Mouse (Mus musculus): ENCODE data around the gene Dhx34. TPM values are rescaled to one million over a fixed set of nuclear protein-coding genes. Genes with fewer than 3 reads are reported as not detected.
"Not testable (repeated sequence)": the region's sequence is repeated elsewhere in the genome, so short reads cannot be mapped to it uniquely, and the experiment has no call there.

The Dhx34 gene
- 15.6 and 16.8 TPM in 2 replicates for polyA plus RNA-seq (2015; fragmentation: Nextera tagmentation; extraction: Ambion mirVana)

DNA sequence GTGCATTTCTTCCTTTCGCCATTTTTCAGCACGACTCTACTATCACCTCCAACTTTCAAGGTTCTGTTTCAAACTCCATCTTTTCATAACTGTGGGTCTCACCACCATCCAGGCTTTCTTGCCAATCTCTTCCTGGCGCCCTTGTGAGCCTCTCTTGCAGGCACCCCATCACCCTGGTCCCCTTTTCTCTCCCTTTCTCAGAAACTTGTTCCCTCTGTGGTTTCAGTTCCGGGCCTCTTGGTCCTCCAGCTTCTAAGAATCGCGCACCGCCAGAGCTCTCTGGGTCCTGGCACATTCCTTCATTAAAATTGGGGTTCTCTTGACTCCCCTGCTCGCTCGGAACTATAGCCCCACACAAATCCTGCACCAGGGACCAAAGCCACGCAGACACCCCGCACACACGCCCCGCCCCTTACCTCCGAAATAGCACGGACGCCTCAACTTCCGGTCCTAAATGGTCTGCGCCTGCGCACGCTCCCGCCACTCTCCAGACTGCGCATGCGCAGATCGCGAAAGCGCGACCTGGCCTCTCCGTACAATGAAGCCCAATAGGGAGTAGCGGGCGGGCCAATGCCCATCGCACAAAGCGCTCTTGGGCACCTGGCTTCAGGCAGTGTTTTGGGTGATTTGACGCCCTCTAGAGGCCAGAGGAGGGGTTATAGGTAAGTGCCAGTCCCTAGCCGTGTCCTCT, at the start of gene Dhx34:
Gene Dhx34, minus strand, starts transcription at position 456 of the 691 bp plus-strand sequence.
- Histone ChIP-seq H3K27me3 (no peaks in the 10 kb centered on the region), H3K27ac (peak within 1 kb of the TSS; percentile 61), H3K4me3 (replicated peaks) (peak within 1 kb of the TSS; percentile 65), H3K36me3 (peaks cover 22% of the 10 kb centered on the region), H3K9ac (replicated peaks) (peak within 1 kb of the TSS; percentile 78), H3K4me1 (replicated peaks) (peaks cover 16% of the 10 kb centered on the region), H3K4me2 (replicated peaks) (peak within 1 kb of the TSS; percentile 69), H3K9me3 (no peaks in the 10 kb centered on the region)
- ATAC-seq, result peak; percentile 96
- 1% methylated on average over 34 of the region's 34 CpGs for WGBS

DNA sequence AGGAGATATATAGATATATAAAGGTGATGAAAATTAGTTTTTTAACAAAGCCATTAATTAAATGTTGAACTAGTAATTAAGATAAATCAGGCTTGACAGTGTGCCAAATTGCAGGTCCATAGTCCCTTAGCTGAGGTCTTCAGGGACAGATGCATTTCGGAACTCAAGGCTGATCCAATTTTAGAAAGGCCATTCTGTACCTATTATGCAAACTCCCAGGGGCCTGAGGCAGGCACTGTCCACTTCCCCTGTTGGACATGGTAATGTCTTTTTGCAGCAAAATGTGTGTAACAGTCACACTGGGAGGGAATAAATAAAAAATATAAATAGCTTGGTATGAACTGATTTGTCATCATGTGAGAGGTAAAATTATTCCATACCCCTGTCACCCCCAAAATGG, 49.3 kb upstream of the Dhx34 start:
- H3K27ac ChIP-seq, result no peak overlapping the region
- H3K4me3 ChIP-seq (replicated peaks), result no peak overlapping the region
- H3K27me3 ChIP-seq, result peaks cover 9% of the 10 kb centered on the region; the same call in 1 of the 2 replicates
- H3K9me3 ChIP-seq, result no peaks in the 10 kb centered on the region
- peak overlapping the region; percentile 93 for H3K4me2 ChIP-seq (replicated peaks)
- H3K9ac ChIP-seq (replicated peaks), result no peak overlapping the region
- peaks cover 12% of the 10 kb centered on the region for H3K36me3 ChIP-seq
- WGBS, result 51% methylated on average over 1 of the region's 1 CpGs
- H3K4me1 ChIP-seq (replicated peaks), result peaks cover 29% of the 10 kb centered on the region
- no peak for ATAC-seq

DNA sequence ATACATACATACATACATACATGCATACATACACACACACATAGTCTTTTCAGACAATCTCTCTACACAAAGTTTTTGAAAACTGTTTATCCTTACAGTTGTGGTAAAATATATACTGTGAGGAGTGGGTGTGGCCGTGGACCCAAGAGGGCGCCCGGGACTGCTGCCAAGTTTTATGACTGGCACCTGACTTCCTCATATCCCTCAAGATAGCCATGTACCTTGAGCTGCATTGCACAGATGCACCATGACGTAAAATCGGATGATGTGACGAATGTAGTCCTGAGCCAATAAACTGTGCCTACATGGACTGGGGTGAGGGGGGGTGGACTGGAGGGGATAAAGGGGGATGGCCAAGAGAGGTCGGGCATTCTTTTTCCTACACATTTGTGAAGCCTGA, 44.8 kb upstream of the Dhx34 start:
- H3K4me2 ChIP-seq (replicated peaks); H3K9me3 ChIP-seq; H3K27me3 ChIP-seq; H3K27ac ChIP-seq; H3K9ac ChIP-seq (replicated peaks); H3K36me3 ChIP-seq; H3K4me1 ChIP-seq (replicated peaks); ATAC-seq; H3K4me3 ChIP-seq (replicated peaks): not testable (repeated sequence)
- WGBS, result 89% methylated on average over 7 of the region's 7 CpGs

DNA sequence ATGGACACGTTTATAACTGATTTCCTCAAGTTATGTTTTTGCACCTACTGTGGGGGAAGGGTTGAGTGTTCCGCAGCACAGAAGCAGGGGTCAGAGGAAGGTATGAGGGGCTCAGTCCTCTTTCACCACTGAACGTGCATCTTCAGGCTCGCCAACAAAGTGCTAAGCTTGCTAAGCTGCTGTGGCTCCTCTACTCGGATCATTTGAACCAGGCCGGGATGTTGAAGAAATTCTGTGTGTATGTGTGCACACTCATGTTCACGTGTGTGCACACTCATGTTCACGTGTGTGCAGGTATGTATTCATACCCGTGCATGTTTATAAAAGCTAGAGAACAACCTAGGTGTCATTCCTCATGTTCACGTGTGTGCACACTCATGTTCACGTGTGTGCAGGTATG, 44.0 kb upstream of the Dhx34 start:
- WGBS, result 92% methylated on average over 11 of the region's 11 CpGs
- H3K9me3 ChIP-seq, result no peaks in the 10 kb centered on the region; the same call in 1 of the 2 replicates
- H3K9ac ChIP-seq (replicated peaks), result no peak overlapping the region
- no peaks in the 10 kb centered on the region for H3K36me3 ChIP-seq
- H3K27me3 ChIP-seq, result peaks cover 6% of the 10 kb centered on the region; the same call in 1 of the 2 replicates
- H3K27ac ChIP-seq, result no peak overlapping the region
- 0 out of 2 replicates have a peak, but pooled peaks cover 3% of the 10 kb centered on the region for H3K4me1 ChIP-seq (replicated peaks)
- no peak overlapping the region for H3K4me2 ChIP-seq (replicated peaks)
- ATAC-seq, result no peak
- H3K4me3 ChIP-seq (replicated peaks), result no peak overlapping the region

DNA sequence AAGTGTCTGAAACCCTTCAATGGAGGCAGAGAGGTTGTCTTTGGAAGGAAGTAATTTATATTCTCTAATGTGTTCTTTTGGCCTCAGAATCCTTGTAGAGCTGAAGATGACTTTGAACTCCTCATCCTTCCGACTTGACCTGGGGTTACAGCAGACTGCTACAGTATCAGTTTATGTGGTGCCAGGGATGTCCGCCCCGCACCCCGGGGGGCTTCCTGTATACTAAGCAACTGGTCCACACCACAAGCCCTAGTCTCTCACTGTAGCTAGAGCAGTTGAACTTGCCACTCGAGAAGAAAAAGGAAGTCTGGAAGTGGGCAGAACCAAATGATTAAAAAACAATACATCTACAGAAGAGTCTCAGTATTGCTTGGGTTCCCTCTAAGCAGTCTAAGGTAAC, 42.0 kb upstream of the Dhx34 start:
- H3K4me3 ChIP-seq (replicated peaks), result no peak overlapping the region
- no peak overlapping the region for H3K4me2 ChIP-seq (replicated peaks)
- H3K27ac ChIP-seq, result no peak overlapping the region
- H3K27me3 ChIP-seq, result no peaks in the 10 kb centered on the region
- ATAC-seq, result no peak
- H3K4me1 ChIP-seq (replicated peaks), result no peaks in the 10 kb centered on the region
- H3K9ac ChIP-seq (replicated peaks), result no peak overlapping the region
- no peaks in the 10 kb centered on the region; the same call in 1 of the 2 replicates for H3K9me3 ChIP-seq
- WGBS, result 87% methylated on average over 5 of the region's 5 CpGs
- H3K36me3 ChIP-seq, result no peaks in the 10 kb centered on the region

DNA sequence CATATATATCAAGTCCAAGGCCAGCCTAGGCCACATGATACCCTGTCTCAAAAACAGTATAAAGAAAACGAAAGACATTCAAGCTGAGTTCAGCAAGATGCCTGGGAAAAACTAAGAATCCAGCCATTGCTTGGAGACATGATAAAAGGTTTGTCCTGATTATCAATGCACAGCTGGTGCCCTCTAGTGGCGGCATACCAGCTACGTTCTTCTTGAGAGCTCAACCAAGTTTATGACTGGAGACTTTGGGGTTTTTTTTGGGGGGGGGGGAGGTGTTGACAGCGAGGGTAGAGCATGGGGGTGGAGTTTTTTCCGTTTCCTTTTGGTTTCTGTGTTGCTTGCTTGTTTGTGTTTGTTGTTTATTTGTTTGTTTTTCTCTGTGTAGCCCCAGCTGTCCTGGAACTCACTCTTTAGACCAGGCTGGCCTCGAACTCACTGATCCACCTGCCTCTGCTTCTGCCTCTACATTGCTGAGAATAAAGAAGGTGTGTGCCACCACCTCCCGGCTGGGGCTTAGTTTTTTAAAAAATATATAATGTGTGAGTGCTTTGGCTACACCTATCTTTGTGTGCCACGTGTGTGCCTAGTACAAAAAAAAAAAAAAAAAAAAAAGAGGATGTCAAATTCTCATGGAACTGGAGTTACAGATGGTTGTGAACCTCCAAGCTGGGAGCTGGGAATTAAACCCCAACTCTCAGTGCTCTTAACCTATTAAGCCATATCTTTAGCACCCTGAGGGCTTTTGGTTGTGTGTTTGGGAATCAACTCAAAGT, 41.4 kb upstream of the Dhx34 start:
- Histone ChIP-seq H3K27me3 (no peaks in the 10 kb centered on the region), H3K4me1 (replicated peaks) (no peaks in the 10 kb centered on the region), H3K9ac (replicated peaks) (no peak overlapping the region), H3K36me3 (no peaks in the 10 kb centered on the region), H3K27ac (no peak overlapping the region), H3K4me3 (replicated peaks) (no peak overlapping the region), H3K4me2 (replicated peaks) (no peak overlapping the region), H3K9me3 (no peaks in the 10 kb centered on the region; the same call in 1 of the 2 replicates)
- peak; percentile 27; the same call in 1 of the 2 replicates for ATAC-seq
- 31% methylated on average over 8 of the region's 8 CpGs for WGBS

DNA sequence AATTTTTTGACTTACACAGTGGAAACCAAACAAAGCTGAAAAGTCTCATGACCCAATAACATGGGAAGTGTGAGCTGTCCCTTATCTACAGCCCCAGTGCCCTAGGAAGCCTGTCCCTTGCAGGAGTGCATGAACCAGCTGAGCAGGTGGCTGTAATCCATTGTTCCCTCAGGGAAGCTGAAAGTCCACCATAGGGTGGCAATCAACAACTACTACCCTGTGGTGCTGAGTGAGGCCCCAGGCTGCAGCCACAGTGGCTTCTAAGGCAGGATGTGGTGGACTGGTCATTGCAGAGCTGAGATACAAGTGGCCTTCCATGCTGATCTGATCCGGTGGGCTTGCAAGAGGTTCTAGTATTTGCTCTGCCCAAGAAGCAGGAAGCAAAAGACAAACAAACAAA, 39.3 kb upstream of the Dhx34 start:
- H3K9ac ChIP-seq (replicated peaks), result no peak overlapping the region
- no peak overlapping the region for H3K27ac ChIP-seq
- no peaks in the 10 kb centered on the region for H3K36me3 ChIP-seq
- H3K27me3 ChIP-seq, result no peaks in the 10 kb centered on the region
- H3K4me3 ChIP-seq (replicated peaks), result no peak overlapping the region
- ATAC-seq, result no peak
- H3K4me1 ChIP-seq (replicated peaks), result no peaks in the 10 kb centered on the region
- no peak overlapping the region for H3K4me2 ChIP-seq (replicated peaks)
- 94% methylated on average over 1 of the region's 1 CpGs for WGBS
- H3K9me3 ChIP-seq, result no peaks in the 10 kb centered on the region; the same call in 1 of the 2 replicates

DNA sequence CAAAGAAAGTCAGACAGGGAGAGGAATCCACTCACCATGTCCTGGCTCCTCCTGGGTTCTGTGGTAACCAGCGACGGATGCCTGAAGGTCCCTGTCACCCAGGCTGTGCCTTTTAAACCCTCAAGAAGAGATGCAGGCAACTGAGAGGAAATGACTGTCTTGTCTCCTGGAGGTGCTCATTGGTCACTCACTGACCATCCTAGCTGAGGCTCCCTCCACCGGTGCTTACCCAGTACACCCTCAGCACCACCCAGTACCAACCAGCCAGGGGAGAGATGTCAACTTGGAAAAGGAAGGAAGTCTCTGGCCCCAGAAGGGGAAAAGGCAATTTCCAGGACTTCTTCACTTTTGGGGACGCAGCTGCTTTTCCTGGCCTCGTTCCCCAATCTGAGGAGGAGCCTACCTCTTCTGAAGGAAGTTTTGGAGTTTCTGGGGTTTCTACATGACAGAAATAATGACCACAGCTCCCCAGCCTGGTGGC, 37.3 kb upstream of the Dhx34 start, which contains the start of gene C5ar1:
Gene C5ar1, minus strand, starts transcription at position 431 of the 481 bp plus-strand sequence.
- Histone ChIP-seq H3K9ac (replicated peaks) (no peak within 1 kb of the TSS), H3K4me3 (replicated peaks) (no peak within 1 kb of the TSS), H3K4me2 (replicated peaks) (no peak within 1 kb of the TSS), H3K4me1 (replicated peaks) (no peaks in the 10 kb centered on the region), H3K27ac (no peak within 1 kb of the TSS), H3K36me3 (no peaks in the 10 kb centered on the region), H3K27me3 (no peaks in the 10 kb centered on the region), H3K9me3 (no peaks in the 10 kb centered on the region; the same call in 1 of the 2 replicates)
- ATAC-seq, result no peak
- WGBS, result 85% methylated on average over 5 of the region's 5 CpGs

DNA sequence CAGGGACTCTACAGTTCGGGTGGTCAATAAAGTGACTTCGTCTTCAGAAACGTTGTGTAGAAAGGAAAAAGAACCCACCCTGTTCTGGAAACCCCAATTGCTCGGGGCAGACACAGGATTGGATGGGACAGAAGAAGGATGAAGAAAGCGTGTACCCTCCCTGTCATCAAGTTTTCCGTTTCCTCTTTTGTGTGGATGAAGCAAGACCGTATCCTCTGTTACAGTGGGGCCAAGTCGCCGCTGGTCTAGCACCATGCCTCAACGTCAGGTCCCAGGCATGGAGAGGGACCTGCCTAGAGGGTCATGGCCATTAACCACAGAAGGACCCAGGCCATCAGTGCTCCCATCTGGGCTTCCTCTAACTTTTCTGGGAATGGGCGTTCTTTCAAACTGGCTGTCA, 36.0 kb upstream of the Dhx34 start:
- H3K4me2 ChIP-seq (replicated peaks), result no peak overlapping the region
- no peak overlapping the region for H3K9ac ChIP-seq (replicated peaks)
- WGBS, result 84% methylated on average over 11 of the region's 11 CpGs
- H3K27ac ChIP-seq, result no peak overlapping the region
- H3K4me1 ChIP-seq (replicated peaks), result no peaks in the 10 kb centered on the region
- no peaks in the 10 kb centered on the region for H3K36me3 ChIP-seq
- no peak for ATAC-seq
- no peaks in the 10 kb centered on the region for H3K27me3 ChIP-seq
- no peaks in the 10 kb centered on the region for H3K9me3 ChIP-seq
- no peak overlapping the region for H3K4me3 ChIP-seq (replicated peaks)

DNA sequence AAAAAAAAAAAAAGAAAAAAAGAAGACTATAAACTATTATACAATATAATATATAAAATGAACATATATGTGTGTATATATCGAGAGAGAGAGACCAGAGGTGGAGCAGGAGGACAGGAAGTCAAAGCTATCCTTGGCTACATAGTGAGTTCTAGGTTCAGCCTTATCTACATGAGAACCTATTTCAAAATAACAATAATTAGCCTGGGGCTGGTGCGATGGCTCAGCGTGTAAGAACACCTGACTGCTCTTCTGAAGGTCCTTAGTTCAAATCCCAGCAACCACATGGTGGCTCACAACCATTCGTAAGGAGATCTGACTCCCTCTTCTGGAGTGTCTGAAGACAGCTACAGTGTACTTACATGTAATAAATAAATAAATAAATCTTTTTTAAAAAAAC, 34.1 kb upstream of the Dhx34 start:
- H3K4me2 ChIP-seq (replicated peaks); H3K27me3 ChIP-seq; H3K9ac ChIP-seq (replicated peaks); H3K4me3 ChIP-seq (replicated peaks); H3K9me3 ChIP-seq; H3K4me1 ChIP-seq (replicated peaks); H3K36me3 ChIP-seq; H3K27ac ChIP-seq; ATAC-seq: not testable (repeated sequence)
- 76% methylated on average over 4 of the region's 4 CpGs for WGBS

DNA sequence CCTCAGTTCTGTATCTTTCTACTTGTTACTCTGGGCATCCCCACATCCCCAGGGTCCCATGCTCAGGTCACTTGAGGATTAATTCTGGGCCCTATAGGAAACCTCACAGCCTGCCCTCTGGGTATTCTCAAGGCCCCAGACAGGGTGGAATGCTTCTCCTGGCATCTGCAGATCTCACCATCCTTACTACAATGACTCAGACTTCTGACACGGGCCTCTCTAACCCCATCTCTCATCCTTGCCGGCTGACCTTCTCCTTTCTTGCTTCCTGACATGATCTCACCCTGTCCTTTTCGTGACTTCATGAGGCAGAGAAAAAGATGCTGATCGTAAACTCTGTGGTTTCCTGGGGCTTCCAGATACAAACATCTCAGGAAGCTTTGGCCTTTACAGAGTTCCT, 32.4 kb upstream of the Dhx34 start:
- 73% methylated on average over 4 of the region's 4 CpGs for WGBS
- no peak overlapping the region for H3K9ac ChIP-seq (replicated peaks)
- no peak overlapping the region for H3K4me3 ChIP-seq (replicated peaks)
- no peaks in the 10 kb centered on the region for H3K27me3 ChIP-seq
- H3K36me3 ChIP-seq, result no peaks in the 10 kb centered on the region
- no peaks in the 10 kb centered on the region for H3K4me1 ChIP-seq (replicated peaks)
- H3K27ac ChIP-seq, result no peak overlapping the region
- no peak overlapping the region for H3K4me2 ChIP-seq (replicated peaks)
- no peak for ATAC-seq
- no peaks in the 10 kb centered on the region for H3K9me3 ChIP-seq

DNA sequence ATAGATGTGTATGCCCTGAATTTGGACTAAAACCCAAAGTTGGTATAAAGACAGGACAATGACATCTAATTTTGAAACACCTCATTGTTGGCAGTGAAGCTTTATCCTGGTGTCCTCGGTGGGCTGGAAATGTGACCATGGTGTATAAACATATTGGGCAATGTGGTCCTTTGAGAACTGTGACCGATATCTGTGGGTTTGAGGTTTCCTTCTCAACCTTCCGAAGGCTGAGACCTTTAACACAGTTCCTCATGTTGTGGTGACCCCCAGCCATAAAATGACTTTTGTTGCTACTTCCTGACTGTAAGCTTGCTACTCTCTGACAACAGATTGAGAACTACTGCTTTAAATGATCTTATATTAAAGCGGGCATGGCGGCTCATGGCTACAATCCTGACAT, 28.9 kb upstream of the Dhx34 start:
- ATAC-seq, result no peak
- no peak overlapping the region for H3K4me3 ChIP-seq (replicated peaks)
- no peak overlapping the region for H3K27ac ChIP-seq
- no peaks in the 10 kb centered on the region for H3K36me3 ChIP-seq
- no peaks in the 10 kb centered on the region for H3K4me1 ChIP-seq (replicated peaks)
- H3K9me3 ChIP-seq, result no peaks in the 10 kb centered on the region
- H3K9ac ChIP-seq (replicated peaks), result no peak overlapping the region
- H3K27me3 ChIP-seq, result no peaks in the 10 kb centered on the region
- 88% methylated on average over 5 of the region's 5 CpGs for WGBS
- no peak overlapping the region for H3K4me2 ChIP-seq (replicated peaks)

Data from midbrain, embryonic 13.5 days (tissue).